Comparison of ENCODE assay signal across 8 mouse cellular contexts in the genomic region with DNA sequence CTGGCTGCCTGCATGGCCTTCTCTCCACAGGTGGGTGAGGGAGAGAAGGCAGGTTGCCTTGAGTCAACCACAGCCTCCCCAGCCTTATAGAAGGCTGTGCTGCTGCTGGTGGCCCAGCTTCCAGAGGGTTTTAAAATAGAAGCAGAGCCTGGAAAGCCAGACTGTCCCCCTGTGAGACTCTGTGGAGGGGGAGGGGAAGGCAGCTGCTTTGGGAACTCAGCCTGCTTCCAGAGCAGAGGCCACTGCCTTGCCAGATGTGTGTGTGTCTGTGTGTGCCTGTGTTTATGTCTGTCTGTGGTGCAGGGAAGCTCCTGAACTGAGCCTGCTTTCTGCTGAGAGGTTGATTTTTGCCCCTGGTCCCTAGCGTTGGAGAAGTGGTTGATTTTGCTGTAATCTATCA. TPM values are rescaled to one million over a fixed set of nuclear protein-coding genes. Genes with fewer than 3 reads are reported as not detected.
DNase-seq lines count a peak whose midpoint lies in the region; ATAC-seq lines count a peak whose summit lies in the region.

No protein-coding gene starts in this region.

- intact Hi-C loops in heart, postnatal 25 days (cut with DNase I), result no loop called here

- peak overlapping the region; percentile 76 for H3K4me3 ChIP-seq in megakaryocyte, embryonic 14.5 days (replicated peaks)
- H3K4me3 ChIP-seq in liver, embryonic 16.5 days (ENCODE audit: low read depth, low read length), result no peak overlapping the region
- H3K4me3 ChIP-seq in forebrain, embryonic 16.5 days (replicated peaks; ENCODE audit: low read length), result no peak overlapping the region

- ATAC-seq in megakaryocyte, adult 5-6 weeks (ENCODE audit: poor library complexity, severe bottlenecking), result no peak
- ATAC-seq in liver, embryonic 16.5 days (ENCODE audit: low read depth), result no peak
- ATAC-seq in forebrain, embryonic 16.5 days, result no peak
- no peak for ATAC-seq in erythroid progenitor cell, adult 5-6 weeks (replicated peaks; ENCODE audit: low FRiP score, poor library complexity, severe bottlenecking)

- H3K4me1 ChIP-seq in megakaryocyte, embryonic 14.5 days, result peaks cover 87% of the 10 kb centered on the region
- H3K4me1 ChIP-seq in liver, embryonic 16.5 days (ENCODE audit: control insufficient read depth, low read depth, low read length), result peaks cover 67% of the 10 kb centered on the region
- peaks cover 29% of the 10 kb centered on the region for H3K4me1 ChIP-seq in forebrain, embryonic 16.5 days (replicated peaks; ENCODE audit: control insufficient read depth, insufficient read depth, low read length)

- 33% methylated on average over 1 of the region's 1 CpGs for WGBS in liver, embryonic 16.5 days (ENCODE audit: insufficient replicate concordance)
- WGBS in forebrain, embryonic 16.5 days, result 83% methylated on average over 1 of the region's 1 CpGs

- no peak overlapping the region for H3K4me2 ChIP-seq in liver, embryonic 16.5 days (ENCODE audit: low read depth, low read length)
- no peak overlapping the region for H3K4me2 ChIP-seq in forebrain, embryonic 16.5 days (ENCODE audit: low read length)

- H3K9me3 ChIP-seq in megakaryocyte, embryonic 14.5 days, result no peaks in the 10 kb centered on the region
- no peaks in the 10 kb centered on the region for H3K9me3 ChIP-seq in liver, embryonic 16.5 days (replicated peaks; ENCODE audit: control insufficient read depth, low read length)
- H3K9me3 ChIP-seq in forebrain, embryonic 16.5 days (ENCODE audit: control insufficient read depth, low read length), result no peaks in the 10 kb centered on the region

- H3K9ac ChIP-seq in liver, embryonic 16.5 days (ENCODE audit: low read depth, low read length), result peak overlapping the region; percentile 1
- no peak overlapping the region for H3K9ac ChIP-seq in forebrain, embryonic 16.5 days (replicated peaks; ENCODE audit: low read depth, low read length)

- peaks cover 28% of the 10 kb centered on the region for H3K36me3 ChIP-seq in megakaryocyte, embryonic 14.5 days (replicated peaks; ENCODE audit: low read length)
- no peaks in the 10 kb centered on the region for H3K36me3 ChIP-seq in liver, embryonic 16.5 days (ENCODE audit: control insufficient read depth, insufficient read depth)
- no peaks in the 10 kb centered on the region for H3K36me3 ChIP-seq in forebrain, embryonic 16.5 days (ENCODE audit: control insufficient read depth, insufficient read depth)

- no peaks in the 10 kb centered on the region for H3K27me3 ChIP-seq in megakaryocyte, embryonic 14.5 days (replicated peaks)
- H3K27me3 ChIP-seq in liver, embryonic 16.5 days (ENCODE audit: control insufficient read depth, insufficient read depth, low read depth, low read length), result no peaks in the 10 kb centered on the region
- H3K27me3 ChIP-seq in forebrain, embryonic 16.5 days (replicated peaks; ENCODE audit: control insufficient read depth, insufficient read depth, low read length), result no peaks in the 10 kb centered on the region

- peak; percentile 59 for DNase-seq in forelimb bud, embryonic 11.5 days (ENCODE audit: low read depth, low spot score)
- DNase-seq in heart, postnatal 25 days (ENCODE audit: low spot score), result peak; percentile 46
- DNase-seq in urinary bladder, postnatal 10 days (ENCODE audit: low spot score), result no peak

- no peak overlapping the region; the same call in 1 of the 2 replicates for H3K27ac ChIP-seq in liver, embryonic 16.5 days (ENCODE audit: low read length)
- H3K27ac ChIP-seq in forebrain, embryonic 16.5 days (ENCODE audit: low read length), result no peak overlapping the region

RNA-seq across cellular contexts. Expression of a gene that starts 4.5 kb away (rescaled TPM):
- 11.2 and 27.3 TPM in 2 replicates for polyA plus RNA-seq in megakaryocyte, embryonic 14.5 days (2012; ENCODE audit: insufficient read depth, low replicate concordance)
- total RNA-seq in megakaryocyte, adult 5-6 weeks (2015), result 71.2 and 74.6 TPM in 2 replicates
- total RNA-seq in megakaryocyte, adult 5-6 weeks (2017), result 116 and 128 TPM in 2 replicates
- total RNA-seq in heart, postnatal 25 days (2021), result 1,000 to 10,000 TPM; 1,015 to 1,076 TPM
- polyA plus RNA-seq in liver, embryonic 16.5 days (2015; fragmentation: Nextera tagmentation; extraction: Ambion mirVana), result 120 and 121 TPM in 2 replicates
- polyA plus RNA-seq in forebrain, embryonic 16.5 days (2015; fragmentation: Nextera tagmentation; extraction: Ambion mirVana), result 329 and 341 TPM in 2 replicates
- total RNA-seq in erythroid progenitor cell, adult 5-6 weeks (2015; ENCODE audit: low replicate concordance), result 36.9 and 45.4 TPM in 2 replicates
- 40.2 and 42.2 TPM in 2 replicates for total RNA-seq in erythroid progenitor cell, adult 5-6 weeks (2017; ENCODE audit: low replicate concordance)

RNA-seq across cellular contexts. Expression of a gene that starts 31.1 kb away (rescaled TPM):
- polyA plus RNA-seq in megakaryocyte, embryonic 14.5 days (2012; ENCODE audit: insufficient read depth, low replicate concordance), result 87.8 and 171 TPM in 2 replicates
- total RNA-seq in megakaryocyte, adult 5-6 weeks (2015), result 131 and 132 TPM in 2 replicates
- 74.8 and 90.7 TPM in 2 replicates for total RNA-seq in megakaryocyte, adult 5-6 weeks (2017)
- total RNA-seq in heart, postnatal 25 days (2021), result 10 to 100 TPM; 72.8 to 79.0 TPM
- 54.4 and 54.6 TPM in 2 replicates for polyA plus RNA-seq in liver, embryonic 16.5 days (2015; fragmentation: Nextera tagmentation; extraction: Ambion mirVana)
- polyA plus RNA-seq in forebrain, embryonic 16.5 days (2015; fragmentation: Nextera tagmentation; extraction: Ambion mirVana), result 116 and 124 TPM in 2 replicates
- total RNA-seq in erythroid progenitor cell, adult 5-6 weeks (2015; ENCODE audit: low replicate concordance), result 41.1 and 43.6 TPM in 2 replicates
- 9.4 and 23.9 TPM in 2 replicates for total RNA-seq in erythroid progenitor cell, adult 5-6 weeks (2017; ENCODE audit: low replicate concordance)

Comparison
In these comparisons a context has a peak if more than half of its experiments do, and no peak if none do; other contexts are left out.
1. RNA of a gene that starts 4.5 kb away (total RNA-seq): 1,015 to 1,076 TPM in heart, postnatal 25 days; 71.2 to 128 TPM in megakaryocyte, adult 5-6 weeks and 36.9 to 45.4 TPM in erythroid progenitor cell, adult 5-6 weeks; every median in the first group is over 4 times any median in the second.